Mouse (Mus musculus): Measurements from ENCODE around the gene Rere. TPM values are rescaled to one million over a fixed set of nuclear protein-coding genes. Genes with fewer than 3 reads are reported as not detected.

Rere gene
- polyA plus RNA-seq (2015; fragmentation: Nextera tagmentation; extraction: Ambion mirVana) = 5.9 and 7.5 TPM in 2 replicates

DNA sequence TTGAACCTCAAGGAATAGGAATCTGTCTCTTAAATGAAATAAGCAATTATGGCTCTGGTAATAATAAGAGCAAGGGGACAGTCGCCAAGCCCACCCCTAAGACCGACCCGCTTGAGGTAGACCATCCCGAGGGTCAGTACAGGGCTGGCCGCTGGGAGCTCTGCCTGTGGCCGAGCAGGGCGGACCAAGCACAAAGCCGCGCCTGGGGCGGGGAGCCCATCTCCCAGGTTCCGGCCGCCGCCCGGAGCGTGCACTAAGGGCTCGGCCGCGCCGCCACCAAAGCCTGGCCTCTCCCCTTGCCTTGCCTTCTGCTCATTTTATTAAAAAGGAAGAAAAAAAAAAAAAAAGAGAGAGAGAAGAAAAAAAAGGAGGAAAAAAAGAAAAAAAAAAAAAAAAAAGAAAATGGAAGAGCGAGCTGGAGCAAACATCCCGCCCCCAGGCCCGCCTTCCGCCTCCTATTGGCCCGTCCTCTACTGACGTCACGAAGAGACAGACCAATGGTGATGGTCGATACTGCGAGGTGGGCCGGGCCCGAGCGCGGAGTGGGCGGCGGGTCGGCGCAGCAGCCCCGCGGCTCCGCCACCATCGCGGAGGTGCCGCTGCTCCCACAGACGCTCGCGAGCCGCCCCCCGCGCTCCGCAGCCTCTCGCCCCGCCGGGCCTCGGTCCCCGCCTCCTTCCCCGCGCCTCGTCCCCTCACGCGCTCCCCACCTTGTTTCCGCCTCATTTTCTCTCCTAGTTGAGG, at the start of gene Rere:
Gene Rere (plus strand): TSS at position 629 of the 744 bp plus-strand sequence.
- Histone ChIP-seq H3K9me3 (replicated peaks) (no peaks in the 10 kb centered on the region), H3K27me3 (no peaks in the 10 kb centered on the region), H3K9ac (peak within 1 kb of the TSS; percentile 88), H3K27ac (peak within 1 kb of the TSS; percentile 92), H3K4me1 (replicated peaks) (peaks cover 34% of the 10 kb centered on the region), H3K4me3 (replicated peaks) (peak within 1 kb of the TSS; percentile 78), H3K4me2 (peak within 1 kb of the TSS; percentile 85), H3K36me3 (no peaks in the 10 kb centered on the region)
- peak; percentile 99 for ATAC-seq (ENCODE audit: low read depth)
- DNase-seq = peak; percentile 95
- under 1% methylated on average over 59 of the region's 60 CpGs for WGBS (ENCODE audit: insufficient replicate concordance)

DNA sequence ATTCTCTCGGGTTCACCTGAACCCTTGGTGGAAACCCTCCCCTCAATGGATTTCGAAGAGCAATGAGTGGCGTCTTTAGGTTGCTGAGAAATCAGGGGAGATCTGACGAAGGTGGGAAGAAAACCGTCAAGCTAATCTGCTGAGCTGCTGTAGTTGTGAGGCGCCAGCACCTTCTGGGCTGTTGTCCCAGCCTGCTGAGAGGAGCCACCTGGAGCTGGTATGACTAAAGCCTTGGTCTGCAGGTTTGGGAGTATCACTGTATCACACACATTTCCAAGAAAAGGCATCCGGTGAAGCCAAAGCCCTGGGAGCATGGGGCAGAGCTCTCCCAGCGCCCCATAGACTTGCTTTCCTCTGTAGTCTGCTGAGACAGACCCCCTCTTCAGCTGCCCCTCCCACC, 49.6 kb upstream of the Rere start:
- Histone ChIP-seq H3K36me3 (no peaks in the 10 kb centered on the region), H3K27ac (no peak overlapping the region), H3K4me3 (replicated peaks) (no peak overlapping the region), H3K4me1 (replicated peaks) (peaks cover 28% of the 10 kb centered on the region), H3K9ac (no peak overlapping the region), H3K4me2 (no peak overlapping the region), H3K27me3 (no peaks in the 10 kb centered on the region), H3K9me3 (replicated peaks) (no peaks in the 10 kb centered on the region)
- ATAC-seq (ENCODE audit: low read depth) = no peak
- no peak for DNase-seq
- 48% methylated on average over 8 of the region's 8 CpGs for WGBS (ENCODE audit: insufficient replicate concordance)

DNA sequence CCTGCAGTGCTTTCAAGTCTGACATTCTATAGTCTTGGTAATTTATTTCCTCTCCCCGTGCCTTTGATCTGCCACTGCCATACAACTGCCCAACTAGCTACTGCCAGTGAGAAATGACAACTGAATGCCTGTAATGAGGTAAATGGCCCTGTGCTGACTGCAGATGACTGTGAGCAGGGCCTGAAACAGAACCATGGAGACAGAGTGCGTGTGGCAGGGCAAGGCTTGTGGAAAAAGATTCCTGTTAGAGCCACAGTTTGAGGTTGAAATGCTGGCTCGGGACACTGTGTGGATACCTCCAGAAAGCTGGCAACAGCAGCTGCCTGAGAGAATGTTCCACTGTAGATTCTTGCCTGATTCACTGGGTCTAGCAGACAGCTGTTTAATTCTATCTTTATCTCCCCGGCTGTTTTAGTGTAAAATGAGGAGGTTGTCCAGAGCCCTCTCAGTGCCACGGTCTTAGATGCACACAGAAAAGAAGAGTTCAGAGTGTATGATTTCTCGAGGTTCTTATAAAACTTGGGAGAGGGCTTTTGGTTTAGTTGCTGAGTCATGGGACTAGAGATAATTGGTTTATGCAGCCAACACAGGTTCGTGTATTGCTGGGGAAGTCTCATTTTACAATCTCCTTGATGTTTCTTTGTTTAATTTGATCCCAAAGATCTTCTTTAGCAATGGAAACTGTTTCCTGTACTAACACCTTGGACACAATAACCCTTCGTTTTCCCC, 46.7 kb upstream of the Rere start:
- Histone ChIP-seq H3K4me1 (replicated peaks) (peaks cover 49% of the 10 kb centered on the region), H3K36me3 (peaks cover 8% of the 10 kb centered on the region), H3K4me3 (replicated peaks) (no peak overlapping the region), H3K9me3 (replicated peaks) (no peaks in the 10 kb centered on the region), H3K9ac (0 out of 2 replicates have a peak overlapping the region, but pooled peaks have one; percentile 1), H3K27ac (peak overlapping the region; percentile 56), H3K27me3 (no peaks in the 10 kb centered on the region), H3K4me2 (no peak overlapping the region)
- ATAC-seq (ENCODE audit: low read depth) (no peak), DNase-seq (no peak)
- WGBS (ENCODE audit: insufficient replicate concordance) = 44% methylated on average over 8 of the region's 8 CpGs

DNA sequence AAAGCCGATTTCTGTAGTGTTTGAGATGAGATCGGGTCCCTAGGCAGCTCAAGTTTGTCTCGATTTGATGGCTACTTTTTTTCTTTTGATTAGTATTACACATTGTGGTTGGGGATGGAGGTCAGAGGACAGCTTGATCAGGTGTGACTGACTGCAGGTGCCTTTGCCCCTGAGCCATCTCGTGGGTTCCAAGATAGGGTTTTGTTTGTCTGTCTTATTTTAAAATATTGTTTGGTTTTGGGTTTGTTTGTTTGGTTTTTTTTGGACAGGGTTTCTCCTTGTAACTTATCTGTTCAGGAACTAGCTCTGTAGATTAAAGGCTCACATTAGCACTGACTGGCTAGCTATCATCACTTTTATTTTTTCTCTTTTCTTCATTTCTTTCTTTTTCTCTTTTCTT, 45.9 kb upstream of the Rere start:
- Histone ChIP-seq H3K4me1 (replicated peaks) (peaks cover 55% of the 10 kb centered on the region), H3K9me3 (replicated peaks) (no peaks in the 10 kb centered on the region), H3K4me3 (replicated peaks) (no peak overlapping the region), H3K27me3 (no peaks in the 10 kb centered on the region), H3K4me2 (no peak overlapping the region), H3K9ac (0 out of 2 replicates have a peak overlapping the region, but pooled peaks have one; percentile 1), H3K36me3 (peaks cover 15% of the 10 kb centered on the region), H3K27ac (peak overlapping the region; percentile 21; the same call in 1 of the 2 replicates)
- no peak for ATAC-seq (ENCODE audit: low read depth)
- 65% methylated on average over 4 of the region's 4 CpGs for WGBS (ENCODE audit: insufficient replicate concordance)
- no peak for DNase-seq

DNA sequence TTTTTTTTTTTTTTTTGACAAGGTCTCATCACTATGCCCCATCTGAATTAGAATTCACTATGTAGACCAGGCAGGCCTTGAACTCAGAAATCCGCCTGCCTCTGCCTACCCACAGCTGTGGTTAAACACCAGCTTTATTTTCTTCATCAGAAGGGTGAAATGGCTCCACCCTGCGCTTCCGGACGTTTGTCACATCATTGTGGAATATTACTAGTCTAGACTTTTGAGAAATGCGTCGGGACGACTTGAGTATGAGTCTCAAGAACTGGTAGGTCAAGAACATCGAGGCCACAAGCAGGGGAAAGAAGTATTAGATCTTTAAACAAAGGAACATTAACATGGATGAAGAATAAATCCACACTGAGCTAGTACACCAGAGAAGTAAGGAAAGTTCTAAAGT, 45.4 kb upstream of the Rere start:
- 65% methylated on average over 8 of the region's 8 CpGs for whole genome bisulfite sequencing (ENCODE audit: insufficient replicate concordance)
- Histone ChIP-seq H3K27ac (peak overlapping the region; percentile 87), H3K27me3 (no peaks in the 10 kb centered on the region), H3K36me3 (peaks cover 19% of the 10 kb centered on the region), H3K4me3 (replicated peaks) (peak overlapping the region; percentile 90), H3K4me1 (replicated peaks) (peaks cover 59% of the 10 kb centered on the region), H3K4me2 (peak overlapping the region; percentile 98), H3K9ac (peak overlapping the region; percentile 90), H3K9me3 (replicated peaks) (no peaks in the 10 kb centered on the region)
- no peak for DNase-seq
- ATAC-seq (ENCODE audit: low read depth) = no peak

DNA sequence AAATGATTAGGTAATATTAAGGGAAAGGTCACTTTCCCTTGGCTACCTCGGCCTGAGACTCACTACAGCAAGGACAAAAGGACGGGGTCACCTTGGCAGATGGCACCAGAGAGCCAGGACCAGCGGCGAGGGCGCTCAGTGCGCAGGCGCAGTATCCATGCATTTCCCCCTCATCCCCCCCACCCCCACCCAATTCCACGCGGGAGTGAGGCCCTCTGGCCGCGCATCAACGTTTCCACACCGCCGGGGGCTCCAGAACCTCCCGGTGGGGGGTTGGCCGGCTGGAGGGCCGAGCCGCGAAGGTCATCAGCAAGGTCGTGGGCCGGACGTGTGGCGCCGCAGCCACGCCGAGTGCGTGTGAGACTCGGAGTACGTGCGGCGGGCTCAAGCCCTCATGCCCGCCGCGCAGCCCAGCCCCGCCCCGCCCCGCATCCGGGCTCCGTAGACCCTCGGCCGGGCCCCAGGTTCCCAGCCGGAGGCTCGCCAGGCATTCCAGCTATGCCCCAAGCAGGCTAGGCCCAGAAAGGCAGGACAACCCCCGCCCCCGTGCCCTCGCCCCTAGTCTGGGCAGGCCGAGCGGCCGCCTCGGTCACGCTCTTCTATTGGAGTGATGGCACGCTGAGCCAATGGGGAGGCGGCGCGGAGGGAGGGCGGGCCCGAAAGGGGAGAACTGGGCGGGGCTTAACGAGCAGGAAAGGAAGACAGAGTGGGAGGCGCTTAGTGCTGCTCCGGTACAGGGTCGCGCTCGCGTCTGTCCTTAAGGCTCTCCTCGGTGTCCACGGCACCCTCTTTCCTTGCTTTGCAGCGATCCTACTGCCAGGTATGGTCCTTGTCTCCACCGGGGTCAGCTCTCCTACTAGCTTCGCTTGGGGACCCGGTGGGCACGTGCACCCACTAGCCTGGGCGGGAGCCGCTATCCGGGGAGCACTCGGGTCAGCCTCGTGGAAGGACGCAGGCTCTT, 44.6 kb upstream of the Rere start, which contains the start of gene Eno1:
Gene Eno1 (plus strand): TSS at position 201 of the 961 bp plus-strand sequence.
- ATAC-seq (ENCODE audit: low read depth) (peak; percentile 93), DNase-seq (peak; percentile 95)
- Histone ChIP-seq H3K27ac (peak within 1 kb of the TSS; percentile 87), H3K9ac (peak within 1 kb of the TSS; percentile 90), H3K4me2 (peak within 1 kb of the TSS; percentile 98), H3K27me3 (no peaks in the 10 kb centered on the region), H3K9me3 (replicated peaks) (no peaks in the 10 kb centered on the region), H3K36me3 (peaks cover 27% of the 10 kb centered on the region), H3K4me1 (replicated peaks) (peaks cover 66% of the 10 kb centered on the region), H3K4me3 (replicated peaks) (peak within 1 kb of the TSS; percentile 90)
- under 1% methylated on average over 78 of the region's 78 CpGs for WGBS (ENCODE audit: insufficient replicate concordance)

DNA sequence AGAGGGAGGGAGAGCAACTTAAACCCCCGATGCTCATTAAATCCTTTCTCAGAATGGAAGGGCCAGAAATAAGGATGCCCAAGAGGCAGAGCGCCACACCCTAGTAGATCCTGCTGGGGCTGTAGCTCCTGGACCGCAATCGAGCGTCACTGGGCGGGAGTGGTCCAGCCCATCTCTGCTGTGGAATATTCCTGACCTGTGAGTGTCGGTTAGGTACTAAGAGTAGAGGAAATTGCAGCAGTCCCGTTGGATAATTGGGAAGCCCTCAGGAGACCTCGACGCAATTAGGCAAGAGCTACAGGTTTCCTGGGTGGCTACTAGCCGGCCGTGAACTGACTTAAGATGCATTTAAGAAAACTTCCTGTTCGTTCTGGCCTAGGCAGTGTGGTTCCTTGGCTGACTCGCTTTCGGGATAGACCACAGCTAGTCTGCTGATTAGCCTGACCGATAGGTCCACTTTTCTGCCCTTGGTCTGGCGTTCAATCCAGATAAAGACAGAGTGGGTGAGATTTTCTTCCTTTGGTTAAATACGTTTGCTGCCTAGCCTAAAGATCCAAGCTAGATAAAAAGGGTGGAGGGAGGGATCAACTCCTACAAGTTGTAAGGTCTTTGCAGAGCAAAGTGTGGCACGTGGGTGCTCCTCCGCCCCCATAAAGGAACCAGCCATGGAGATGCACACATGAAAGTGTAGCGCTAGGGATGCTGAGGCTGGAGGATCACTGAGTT, 43.6 kb upstream of the Rere start:
- Histone ChIP-seq H3K27me3 (no peaks in the 10 kb centered on the region), H3K36me3 (peaks cover 37% of the 10 kb centered on the region), H3K4me1 (replicated peaks) (peaks cover 76% of the 10 kb centered on the region), H3K4me3 (replicated peaks) (peak overlapping the region; percentile 90), H3K9ac (peak overlapping the region; percentile 90), H3K27ac (peak overlapping the region; percentile 87), H3K9me3 (replicated peaks) (no peaks in the 10 kb centered on the region), H3K4me2 (peak overlapping the region; percentile 98)
- WGBS (ENCODE audit: insufficient replicate concordance) = under 1% methylated on average over 21 of the region's 21 CpGs
- DNase-seq = peak; percentile 46
- peak; percentile 41 for ATAC-seq (ENCODE audit: low read depth)

DNA sequence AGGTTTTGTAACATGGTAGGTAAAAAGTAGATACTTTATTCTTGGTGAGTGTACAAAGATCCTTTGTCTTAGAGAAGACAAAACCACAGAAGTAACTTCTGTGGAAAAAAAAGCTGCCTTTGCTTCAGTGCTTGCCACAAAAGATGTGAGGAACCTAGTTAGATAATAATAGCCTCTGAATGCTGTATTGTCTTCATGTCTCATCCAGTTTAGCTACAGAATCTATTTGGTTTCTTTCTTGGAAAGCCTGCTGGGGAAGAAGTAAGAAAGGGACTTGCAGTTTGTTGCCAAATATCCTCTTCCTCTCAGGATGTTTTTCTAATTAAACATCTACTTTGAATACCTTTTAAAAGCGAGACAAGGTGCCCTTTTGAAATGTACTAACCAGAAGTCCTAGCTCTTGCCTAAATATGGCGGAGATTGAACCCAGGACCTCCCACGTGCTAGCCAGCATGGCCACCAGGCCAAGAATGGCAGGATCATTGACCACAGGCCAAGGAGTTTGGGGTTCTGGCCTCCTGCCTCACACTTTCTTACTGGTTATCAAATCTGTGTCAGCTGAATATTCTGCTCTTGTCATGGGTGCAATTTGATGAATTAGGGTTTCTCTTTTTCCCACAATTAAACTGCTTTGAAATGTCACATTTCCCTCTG, 42.9 kb upstream of the Rere start:
- H3K27ac ChIP-seq = peak overlapping the region; percentile 87
- DNase-seq (no peak), ATAC-seq (ENCODE audit: low read depth) (no peak)
- peak overlapping the region; percentile 90 for H3K4me3 ChIP-seq (replicated peaks)
- peaks cover 44% of the 10 kb centered on the region for H3K36me3 ChIP-seq
- peaks cover 79% of the 10 kb centered on the region for H3K4me1 ChIP-seq (replicated peaks)
- H3K27me3 ChIP-seq = no peaks in the 10 kb centered on the region
- 9% methylated on average over 3 of the region's 3 CpGs for WGBS (ENCODE audit: insufficient replicate concordance)
- peak overlapping the region; percentile 98 for H3K4me2 ChIP-seq
- H3K9ac ChIP-seq = peak overlapping the region; percentile 90
- H3K9me3 ChIP-seq (replicated peaks) = no peaks in the 10 kb centered on the region

DNA sequence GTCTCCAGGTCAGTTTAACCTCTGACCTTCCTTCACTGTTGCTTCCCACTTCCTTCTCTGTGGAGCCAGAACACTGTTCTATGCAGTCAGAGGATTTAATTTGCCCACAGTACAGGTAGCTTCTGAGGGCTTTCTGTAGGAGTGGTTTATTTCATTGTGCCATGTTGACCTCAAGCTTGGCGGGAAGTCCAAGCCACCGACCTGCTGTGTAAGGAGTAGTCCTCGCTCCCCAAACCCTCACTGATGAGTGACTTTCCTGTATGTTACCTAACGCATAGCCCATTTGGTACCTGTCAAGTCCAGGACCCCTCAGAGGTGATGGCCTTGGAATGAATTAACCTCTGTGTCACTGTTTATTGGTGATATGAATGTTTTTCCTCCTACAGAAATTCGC, 42.4 kb upstream of the Rere start:
- peaks cover 50% of the 10 kb centered on the region for H3K36me3 ChIP-seq
- H3K27ac ChIP-seq = peak overlapping the region; percentile 87
- WGBS (ENCODE audit: insufficient replicate concordance) = 34% methylated on average over 5 of the region's 5 CpGs
- H3K4me1 ChIP-seq (replicated peaks) = peaks cover 79% of the 10 kb centered on the region
- H3K9me3 ChIP-seq (replicated peaks) = no peaks in the 10 kb centered on the region
- DNase-seq = no peak
- no peak for ATAC-seq (ENCODE audit: low read depth)
- peak overlapping the region; percentile 90 for H3K4me3 ChIP-seq (replicated peaks)
- no peaks in the 10 kb centered on the region for H3K27me3 ChIP-seq
- H3K4me2 ChIP-seq = peak overlapping the region; percentile 98
- peak overlapping the region; percentile 90 for H3K9ac ChIP-seq

DNA sequence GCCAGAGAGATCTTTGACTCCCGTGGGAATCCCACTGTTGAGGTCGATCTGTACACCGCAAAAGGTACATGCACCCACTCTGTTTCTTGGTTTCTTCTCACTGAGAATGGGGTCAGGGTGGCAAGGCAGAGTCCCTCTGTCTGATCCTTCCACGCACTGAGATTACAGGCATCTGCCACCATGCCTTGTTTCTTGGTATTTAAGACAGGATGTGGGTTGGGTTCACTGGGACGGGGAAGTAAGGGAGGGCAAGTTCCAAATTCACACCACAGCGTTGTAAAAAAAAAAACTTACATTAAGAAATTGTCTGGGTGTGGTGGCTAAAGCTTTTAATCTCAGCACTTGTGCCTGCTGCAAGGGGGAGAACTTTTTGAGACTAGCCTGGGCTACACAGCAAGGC, 41.9 kb upstream of the Rere start:
- H3K4me2 ChIP-seq = peak overlapping the region; percentile 98
- ATAC-seq (ENCODE audit: low read depth) = no peak
- H3K4me3 ChIP-seq (replicated peaks) = peak overlapping the region; percentile 90
- no peaks in the 10 kb centered on the region for H3K9me3 ChIP-seq (replicated peaks)
- H3K27me3 ChIP-seq = no peaks in the 10 kb centered on the region
- H3K27ac ChIP-seq = peak overlapping the region; percentile 87
- H3K36me3 ChIP-seq = peaks cover 54% of the 10 kb centered on the region
- DNase-seq = no peak
- peak overlapping the region; percentile 90 for H3K9ac ChIP-seq
- H3K4me1 ChIP-seq (replicated peaks) = peaks cover 75% of the 10 kb centered on the region
- 30% methylated on average over 6 of the region's 6 CpGs for WGBS (ENCODE audit: insufficient replicate concordance)

All from liver, embryonic 13.5 days (tissue).